Mouse (Mus musculus) myocyte (in vitro differentiated cells): ENCODE data around the gene Fth1.

Source experiments
- CEBPB ChIP-seq: IDR thresholded peaks from 2 replicates; pipeline ENCODE4 v1.6.1; 2011; ENCODE audit warnings: mild to moderate bottlenecking, moderate library complexity; ENCODE audit not compliant: poor library complexity, insufficient read depth, severe bottlenecking
- E2F4 ChIP-seq: IDR thresholded peaks from one replicate; pipeline ENCODE4 v1.6.1; 2011; ENCODE audit warnings: mild to moderate bottlenecking, control low read depth, moderate library complexity; ENCODE audit not compliant: insufficient read depth
- MAX ChIP-seq: IDR thresholded peaks from one replicate; pipeline ENCODE4 v1.6.1; 2011; ENCODE audit warnings: low read depth, mild to moderate bottlenecking, control low read depth
- MYOG ChIP-seq, 3 experiments: IDR thresholded peaks; one replicate each; pipeline ENCODE4 v1.6.1; 2011; ENCODE audit warnings: control low read depth in 2 of 3, low read depth in 2 of 3, mild to moderate bottlenecking in 2 of 3; ENCODE audit not compliant: insufficient read length in 2 of 3, control insufficient read depth in 1 of 3, insufficient read depth in 1 of 3
- POLR2A ChIP-seq: IDR thresholded peaks from one replicate; pipeline ENCODE4 v1.6.1; 2011; ENCODE audit warnings: low read depth, mild to moderate bottlenecking, control low read depth, moderate library complexity; ENCODE audit not compliant: insufficient read length
- POLR2AphosphoS2 ChIP-seq: IDR thresholded peaks from one replicate; pipeline ENCODE4 v1.6.1; 2011; ENCODE audit warnings: low read depth, control low read depth; ENCODE audit not compliant: insufficient read length
- REST ChIP-seq: IDR thresholded peaks from one replicate; pipeline ENCODE4 v1.6.1; 2011; ENCODE audit warnings: mild to moderate bottlenecking, control low read depth, moderate library complexity; ENCODE audit not compliant: insufficient read depth, insufficient read length
- SRF ChIP-seq: IDR thresholded peaks from one replicate; pipeline ENCODE4 v1.6.1; 2011; ENCODE audit warnings: low read depth; ENCODE audit not compliant: control insufficient read depth, insufficient read length
- USF1 ChIP-seq: IDR thresholded peaks from one replicate; pipeline ENCODE4 v1.6.1; 2011; ENCODE audit warnings: low read depth, mild to moderate bottlenecking, control low read depth, moderate library complexity

DNA sequence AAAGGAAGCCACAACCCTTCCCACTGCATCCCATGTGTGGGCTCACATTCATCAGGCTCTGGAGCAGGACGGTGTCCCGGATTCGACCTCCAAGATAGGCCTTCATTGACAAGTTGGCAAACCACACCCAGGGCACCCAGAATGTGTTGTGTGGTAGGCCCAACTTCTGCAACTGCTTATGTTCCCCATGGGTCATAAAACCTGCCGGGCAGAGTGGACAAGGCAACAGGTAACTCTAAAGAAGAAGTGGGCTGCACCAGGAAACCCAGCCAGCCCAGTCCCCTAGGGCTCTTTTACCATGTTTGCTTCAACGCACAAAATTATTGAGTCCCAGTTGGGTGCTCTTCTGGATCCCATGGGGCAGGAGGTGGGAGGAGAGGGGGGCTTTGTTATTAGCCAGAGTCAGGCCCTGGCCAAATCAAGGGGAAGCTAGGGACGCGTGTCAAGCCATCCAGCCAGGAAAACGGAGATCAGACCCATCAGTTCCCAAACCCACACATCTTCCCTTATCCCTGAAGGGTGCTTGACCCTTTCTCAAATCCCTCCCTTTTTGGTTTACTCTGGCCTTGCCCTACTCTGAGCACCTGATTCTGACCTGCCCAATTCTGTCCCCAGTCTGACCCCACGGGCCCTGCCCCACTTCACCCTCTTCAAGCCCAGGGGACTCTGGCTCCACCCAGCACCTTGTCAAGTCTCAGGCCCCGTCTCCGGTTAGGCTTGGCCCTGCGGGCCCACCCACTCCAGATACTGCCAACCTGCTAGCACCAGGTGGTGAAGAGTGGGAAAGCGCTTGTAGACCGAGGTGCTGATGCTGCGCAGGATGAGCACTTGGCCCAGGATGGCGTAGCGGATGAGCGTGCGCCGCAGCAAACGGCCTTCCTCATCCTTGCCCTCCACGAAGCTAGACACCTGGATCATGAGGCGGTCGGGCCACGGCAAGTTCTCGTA is 11.9 kb downstream of the Fth1 start:
- no peak for TF ChIP-seq USF1
- no peak for TF ChIP-seq E2F4
- no peak for TF ChIP-seq POLR2A
- TF ChIP-seq POLR2AphosphoS2 = no peak
- TF ChIP-seq CEBPB = no peak
- no peak for TF ChIP-seq MYOG (IDR thresholded peaks at IDR 0.05; ENCODE audit: control insufficient read depth in 1 of 3, insufficient read depth in 1 of 3, insufficient read length in 2 of 3, low read depth in 2 of 3)
- no peak for TF ChIP-seq REST
- no peak for TF ChIP-seq MAX
- no peak for TF ChIP-seq SRF
